Mouse (Mus musculus) MEL (cell line): ENCODE measurements around the gene Slc2a2. TPM values are rescaled to one million over a fixed set of nuclear protein-coding genes. Genes with fewer than 3 reads are reported as not detected.
"Not testable (repeated sequence)": the region's sequence is repeated elsewhere in the genome, so short reads cannot be mapped to it uniquely, and the experiment has no call there.

ENCODE experiments used
- DNase-seq: peaks from one replicate; pipeline ENCODE4 v3.0.0; 2011; ENCODE audit warnings: low read depth, low spot score
- H3K27ac ChIP-seq: 2 replicates; pipeline ENCODE4 v1.5.1; 2012; ENCODE audit warnings: low read depth, mild to moderate bottlenecking, control low read depth, low read length, moderate library complexity; ENCODE audit not compliant: control insufficient read depth
- H3K27me3 ChIP-seq, 2 experiments: fragments of 150-350 bp in 1 of 2; sonication (generic) in 1 of 2; 2 replicates each; pipeline ENCODE4 v1.6.1; 2012; ENCODE audit warnings: low read length in 2 of 2, mild to moderate bottlenecking in 2 of 2, improper control_type of control experiment in 1 of 2, moderate library complexity in 1 of 2; ENCODE audit not compliant: insufficient read depth in 2 of 2, control insufficient read depth in 1 of 2
- H3K36me3 ChIP-seq, 2 experiments: 2 replicates each; pipeline ENCODE4 v1.6.1; 2012 to 2014; ENCODE audit warnings: low read length in 2 of 2, improper control_type of control experiment in 1 of 2, inconsistent platforms in 1 of 2, mild to moderate bottlenecking in 1 of 2; ENCODE audit not compliant: insufficient read depth in 2 of 2, control insufficient read depth in 1 of 2
- H3K4me1 ChIP-seq, 2 experiments: fragments of 150-350 bp in 1 of 2; sonication (generic) in 1 of 2; 2 replicates each; pipeline ENCODE4 v1.6.1; 2012; ENCODE audit warnings: low read length in 2 of 2, improper control_type of control experiment in 1 of 2, mild to moderate bottlenecking in 1 of 2; ENCODE audit not compliant: insufficient read depth in 2 of 2, control insufficient read depth in 1 of 2
- H3K4me3 ChIP-seq, 2 experiments: fragments of 150-350 bp in 1 of 2; sonication (generic) in 1 of 2; 2 replicates each; pipeline ENCODE4 v1.5.1; 2012; ENCODE audit warnings: low read depth in 2 of 2, low read length in 2 of 2, mild to moderate bottlenecking in 2 of 2, moderate library complexity in 2 of 2, control low read depth in 1 of 2, improper control_type of control experiment in 1 of 2; ENCODE audit not compliant: control insufficient read depth in 1 of 2, insufficient read depth in 1 of 2
- H3K79me2 ChIP-seq: 2 replicates; pipeline ENCODE4 v1.6.1; 2012; ENCODE audit warnings: mild to moderate bottlenecking, low read length, moderate library complexity; ENCODE audit not compliant: control insufficient read depth, poor library complexity, insufficient read depth
- H3K9ac ChIP-seq: 2 replicates; pipeline ENCODE4 v1.6.1; 2012; ENCODE audit warnings: low read depth, mild to moderate bottlenecking, control low read depth, low read length, moderate library complexity; ENCODE audit not compliant: control insufficient read depth, poor library complexity, severe bottlenecking
- H3K9me3 ChIP-seq: fragments of 150-350 bp; sonication (generic); replicated peaks from 2 replicates; pipeline ENCODE4 v1.6.1; 2012; ENCODE audit warnings: mild to moderate bottlenecking, low read length, improper control_type of control experiment, moderate library complexity; ENCODE audit not compliant: insufficient read depth
- CHD1 ChIP-seq: IDR thresholded peaks from 2 replicates; pipeline ENCODE4 v1.6.1; 2012; ENCODE audit warnings: low read depth, mild to moderate bottlenecking, inconsistent platforms, low read length, improper control_type of control experiment
- CTCF ChIP-seq, 3 experiments: IDR thresholded peaks in 2 of 3; conservative IDR thresholded peaks in 1 of 3; 2 replicates each; pipeline ENCODE4 v1.5.1; 2011 to 2012; ENCODE audit warnings: low read length in 3 of 3, low read depth in 2 of 3, mild to moderate bottlenecking in 2 of 3, improper control_type of control experiment in 1 of 3, inconsistent platforms in 1 of 3, mixed read lengths in 1 of 3, moderate library complexity in 1 of 3; ENCODE audit not compliant: control insufficient read depth in 1 of 3, insufficient read depth in 1 of 3, poor library complexity in 1 of 3, severe bottlenecking in 1 of 3
- E2F4 ChIP-seq: IDR thresholded peaks from 2 replicates; pipeline ENCODE4 v1.6.1; 2011; ENCODE audit warnings: low read depth, low read length, improper control_type of control experiment, borderline replicate concordance
- ETS1 ChIP-seq: IDR thresholded peaks from 2 replicates; pipeline ENCODE4 v1.6.1; 2012; ENCODE audit warnings: low read depth, mild to moderate bottlenecking, inconsistent platforms, low read length, improper control_type of control experiment, moderate library complexity
- MAZ ChIP-seq: IDR thresholded peaks from 2 replicates; pipeline ENCODE4 v1.6.1; 2012; ENCODE audit warnings: low read depth, mild to moderate bottlenecking, inconsistent platforms, low read length, improper control_type of control experiment
- MEF2A ChIP-seq: IDR thresholded peaks from 2 replicates; pipeline ENCODE4 v1.6.1; 2014; ENCODE audit warnings: low read depth, mild to moderate bottlenecking, inconsistent platforms, low read length, improper control_type of control experiment; ENCODE audit not compliant: poor library complexity, insufficient replicate concordance, severe bottlenecking; ENCODE audit errors: extremely low read depth
- MXI1 ChIP-seq: IDR thresholded peaks from 2 replicates; pipeline ENCODE4 v1.6.1; 2011; ENCODE audit warnings: mild to moderate bottlenecking, low read depth, low read length, improper control_type of control experiment
- NRF1 ChIP-seq: IDR thresholded peaks from 2 replicates; pipeline ENCODE4 v1.6.1; 2014; ENCODE audit warnings: low read depth, mild to moderate bottlenecking, inconsistent platforms, low read length, improper control_type of control experiment, moderate library complexity; ENCODE audit not compliant: poor library complexity, insufficient read depth, severe bottlenecking
- POLR2AphosphoS5 ChIP-seq: IDR thresholded peaks from 2 replicates; pipeline ENCODE4 v1.6.1; 2012; ENCODE audit warnings: low read depth, borderline replicate concordance, mild to moderate bottlenecking, inconsistent platforms, low read length, moderate library complexity, mixed read lengths
- RAD21 ChIP-seq: IDR thresholded peaks from 2 replicates; pipeline ENCODE4 v1.6.1; 2011; ENCODE audit warnings: mild to moderate bottlenecking, low read depth, low read length, improper control_type of control experiment
- SMC3 ChIP-seq: IDR thresholded peaks from 2 replicates; pipeline ENCODE4 v1.6.1; 2011; ENCODE audit warnings: low read depth, low read length, improper control_type of control experiment
- UBTF ChIP-seq: IDR thresholded peaks from 2 replicates; pipeline ENCODE4 v1.6.1; 2012; ENCODE audit warnings: low read depth, mild to moderate bottlenecking, inconsistent platforms, low read length, improper control_type of control experiment, moderate library complexity, borderline replicate concordance; ENCODE audit not compliant: insufficient read depth
- USF2 ChIP-seq, 2 experiments: IDR thresholded peaks; 2 replicates each; pipeline ENCODE4 v1.6.1; 2011 to 2012; ENCODE audit warnings: improper control_type of control experiment in 2 of 2, low read length in 2 of 2, borderline replicate concordance in 1 of 2, inconsistent platforms in 1 of 2, low read depth in 1 of 2, mild to moderate bottlenecking in 1 of 2; ENCODE audit not compliant: insufficient read depth in 1 of 2
- ZMIZ1 ChIP-seq: IDR thresholded peaks from 2 replicates; pipeline ENCODE4 v1.6.1; 2012; ENCODE audit warnings: low read depth, mild to moderate bottlenecking, inconsistent platforms, low read length, improper control_type of control experiment, moderate library complexity
- polyA plus RNA-seq, 2 experiments: library from polyadenylated mRNA; stranded (reverse) in 1 of 2; unstranded in 1 of 2; fragments of >175 nt in 1 of 2; fragments of >200 nt in 1 of 2; gene quantifications; 2 replicates each; pipeline versions ENCODE4 v1.2.1 to v1.2.4; 2012; ENCODE audit warnings: low replicate concordance in 2 of 2, low read depth in 1 of 2; ENCODE audit not compliant: insufficient read length in 2 of 2, insufficient read depth in 1 of 2, missing spikeins in 1 of 2
- total RNA-seq: library from RNA; depleted of rRNA; stranded (reverse); fragments of 300-350 nt; gene quantifications from 2 replicates; pipeline ENCODE4 v1.2.3, GENCODE M21; 2012

Slc2a2 gene
- total and polyA plus RNA-seq, 3 experiments: 0.77 to 1.1 TPM; not detected in 1

DNA sequence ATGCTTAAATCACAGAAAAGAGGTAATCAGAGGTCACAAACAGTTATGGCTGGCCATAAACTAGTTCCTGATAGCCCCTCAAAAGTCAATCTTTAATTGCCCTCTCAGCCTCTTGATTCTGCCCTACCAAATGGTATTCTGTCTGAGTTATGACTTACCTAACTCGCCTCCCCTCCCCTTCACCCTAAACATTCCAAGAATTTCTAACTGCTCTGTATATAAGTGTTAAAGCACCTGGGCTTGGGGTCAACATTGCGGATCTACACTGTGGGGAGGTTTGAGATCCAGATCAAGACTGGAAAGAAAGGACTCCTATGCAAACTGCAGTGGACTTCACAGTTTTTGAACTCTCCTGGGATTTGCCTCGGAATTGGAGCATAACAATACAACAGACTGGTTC lies 70.5 kb downstream of the Slc2a2 start:
- no peaks in the 10 kb centered on the region for H3K4me1 ChIP-seq
- H3K36me3 ChIP-seq: no peaks in the 10 kb centered on the region
- H3K9ac ChIP-seq: no peak overlapping the region
- H3K4me3 ChIP-seq: no peak overlapping the region
- no peak for DNase-seq
- H3K79me2 ChIP-seq: no peaks in the 10 kb centered on the region
- TF ChIP-seq ETS1 (no peak), ZMIZ1 (no peak), SMC3 (no peak), USF2 (IDR thresholded peaks at IDR 0.05; ENCODE audit: borderline replicate concordance in 1 of 2, insufficient read depth in 1 of 2, low read depth in 1 of 2, low read length in 2 of 2) (no peak), CHD1 (no peak), E2F4 (no peak), MAZ (no peak), CTCF (IDR thresholded peaks at IDR 0.05 in 2 of 3, conservative IDR thresholded peaks at IDR 0.05 in 1 of 3; ENCODE audit: control insufficient read depth in 1 of 3, insufficient read depth in 1 of 3, low read depth in 2 of 3, low read length in 3 of 3, poor library complexity in 1 of 3, severe bottlenecking in 1 of 3) (no peak), NRF1 (no peak), UBTF (no peak), MEF2A (no peak), MXI1 (no peak), POLR2AphosphoS5 (no peak), RAD21 (no peak)
- no peak overlapping the region for H3K27ac ChIP-seq
- no peaks in the 10 kb centered on the region for H3K27me3 ChIP-seq
- no peaks in the 10 kb centered on the region for H3K9me3 ChIP-seq

DNA sequence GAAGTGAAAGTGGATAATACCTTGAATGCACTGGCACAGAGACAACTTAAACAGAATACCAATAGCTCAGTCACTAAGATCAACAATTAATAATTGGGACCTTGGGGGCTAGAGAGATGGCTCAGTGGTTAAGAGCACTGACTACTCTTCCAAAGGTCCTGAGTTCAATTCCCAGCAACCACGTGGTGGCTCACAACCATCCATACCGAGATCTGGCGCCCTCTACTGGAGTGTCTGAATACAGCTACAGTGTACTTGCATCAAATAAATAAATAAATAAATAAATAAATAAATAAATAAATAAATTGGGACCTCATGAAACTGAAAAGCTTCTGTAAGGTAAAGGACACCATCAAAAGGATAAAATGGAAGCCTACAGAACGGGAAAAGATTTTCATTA lies 75.2 kb downstream of the Slc2a2 start:
- H3K79me2 ChIP-seq, H3K27me3 ChIP-seq, H3K9me3 ChIP-seq, H3K9ac ChIP-seq, H3K4me3 ChIP-seq, H3K27ac ChIP-seq: not testable (repeated sequence)
- Histone ChIP-seq H3K36me3 (peaks cover 0 to 17% of the 10 kb centered on the region in 2 experiments; a peak in 2 of 4 replicates), H3K4me1 (peaks cover 6 to 13% of the 10 kb centered on the region in 2 experiments)
- DNase-seq: peak; percentile 20
- peak; percentile 22 to 36 (median 30); a peak in 3 of 6 replicates for TF ChIP-seq CTCF (IDR thresholded peaks at IDR 0.05 in 2 of 3, conservative IDR thresholded peaks at IDR 0.05 in 1 of 3; ENCODE audit: control insufficient read depth in 1 of 3, insufficient read depth in 1 of 3, low read depth in 2 of 3, low read length in 3 of 3, poor library complexity in 1 of 3, severe bottlenecking in 1 of 3)
